Mouse (Mus musculus) erythroblast, adult 5-6 weeks (primary cell): Measurements from ENCODE around the gene Olfr399. TPM values are rescaled to one million over a fixed set of nuclear protein-coding genes. Genes with fewer than 3 reads are reported as not detected.

Source experiments
- ATAC-seq: replicated peaks from 2 replicates; pipeline ENCODE4 v1.8.0; 2016; ENCODE audit warnings: moderate number of reproducible peaks, mild to moderate bottlenecking, moderate TSS enrichment, inconsistent platforms; ENCODE audit not compliant: poor library complexity, low FRiP score, severe bottlenecking
- total RNA-seq, 2 experiments: library from RNA; stranded (forward) in 1 of 2; stranded (reverse) in 1 of 2; fragments of 150-400 nt in 1 of 2; fragments of 200-764, 138-1000 nt in 1 of 2; gene quantifications; 2 replicates each; pipeline versions ENCODE4 v1.2.3 to v1.2.4; 2015 to 2017; ENCODE audit warnings: low replicate concordance in 2 of 2

Gene Olfr399
- total RNA-seq (2015; ENCODE audit: low replicate concordance) (not detected in 2 replicates), total RNA-seq (2017; ENCODE audit: low replicate concordance) (not detected in 2 replicates)

GRCm38 (mm10) chr11:74056451-74056850, at the start of gene Olfr399, which contains the start of gene Olfr139:
TSS of gene Olfr399 (minus strand) at chr11:74056615.
TSS of gene Olfr139 (minus strand) at chr11:74056551.
- ATAC-seq = no peak

GRCm38 (mm10) chr11:74105066-74105465, 48.7 kb upstream of the Olfr399 start:
- ATAC-seq = no peak

- no peak for ATAC-seq
These were observed 45.1 kb upstream of the Olfr399 start for GRCm38 (mm10) chr11:74101507-74101906.

- no peak for ATAC-seq
These were observed 44.3 kb upstream of the Olfr399 start for GRCm38 (mm10) chr11:74100724-74101123.

GRCm38 (mm10) chr11:74069655-74070054, 13.2 kb upstream of the Olfr399 start, which contains the start of gene Zfp616:
TSS of gene Zfp616 (plus strand) at chr11:74069955.
- ATAC-seq = no peak

- ATAC-seq = no peak
These were observed 5.1 kb downstream of the Olfr399 start for GRCm38 (mm10) chr11:74051347-74051746.

Other genes with a start within 250 kb of the Olfr399 start
- not detected in 2 replicates for gene Olfr392, start 239.6 kb downstream of the Olfr399 start, total RNA-seq (2015; ENCODE audit: low replicate concordance)
- gene Olfr392, start 239.6 kb downstream of the Olfr399 start, total RNA-seq (2017; ENCODE audit: low replicate concordance) = 0.51 TPM in 1 of 2 replicates, not detected in the other
- gene Olfr393, start 205.2 kb downstream of the Olfr399 start, total RNA-seq (2015; ENCODE audit: low replicate concordance) = not detected in 2 replicates
- not detected in 2 replicates for gene Olfr393, start 205.2 kb downstream of the Olfr399 start, total RNA-seq (2017; ENCODE audit: low replicate concordance)
- gene Olfr394, start 165.8 kb downstream of the Olfr399 start, total RNA-seq (2015; ENCODE audit: low replicate concordance) = not detected in 2 replicates
- under 0.01 TPM in 1 of 2 replicates, not detected in the other for gene Olfr394, start 165.8 kb downstream of the Olfr399 start, total RNA-seq (2017; ENCODE audit: low replicate concordance)
- gene Olfr395, start 147.3 kb downstream of the Olfr399 start, total RNA-seq (2015; ENCODE audit: low replicate concordance) = not detected in 2 replicates
- not detected in 2 replicates for gene Olfr395, start 147.3 kb downstream of the Olfr399 start, total RNA-seq (2017; ENCODE audit: low replicate concordance)
- gene Olfr23, start 119.9 kb downstream of the Olfr399 start, total RNA-seq (2015; ENCODE audit: low replicate concordance) = not detected in 2 replicates
- gene Olfr23, start 119.9 kb downstream of the Olfr399 start, total RNA-seq (2017; ENCODE audit: low replicate concordance) = not detected in 2 replicates
- not detected in 2 replicates for gene Olfr397, start 95.8 kb downstream of the Olfr399 start, total RNA-seq (2015; ENCODE audit: low replicate concordance)
- 0.28 TPM in 1 of 2 replicates, not detected in the other for gene Olfr397, start 95.8 kb downstream of the Olfr399 start, total RNA-seq (2017; ENCODE audit: low replicate concordance)
- not detected in 2 replicates for gene Olfr398, start 66.2 kb downstream of the Olfr399 start, total RNA-seq (2015; ENCODE audit: low replicate concordance)
- not detected in 2 replicates for gene Olfr398, start 66.2 kb downstream of the Olfr399 start, total RNA-seq (2017; ENCODE audit: low replicate concordance)
- gene Olfr139, start 64 bp downstream of the Olfr399 start, total RNA-seq (2015; ENCODE audit: low replicate concordance) = not detected in 2 replicates
- gene Olfr139, start 64 bp downstream of the Olfr399 start, total RNA-seq (2017; ENCODE audit: low replicate concordance) = not detected in 2 replicates
- gene Zfp616, start 13.3 kb upstream of the Olfr399 start, total RNA-seq (2015; ENCODE audit: low replicate concordance) = not detected in 2 replicates
- gene Zfp616, start 13.3 kb upstream of the Olfr399 start, total RNA-seq (2017; ENCODE audit: low replicate concordance) = not detected in 2 replicates
- not detected in 2 replicates for gene Olfr401, start 57.1 kb upstream of the Olfr399 start, total RNA-seq (2015; ENCODE audit: low replicate concordance)
- gene Olfr401, start 57.1 kb upstream of the Olfr399 start, total RNA-seq (2017; ENCODE audit: low replicate concordance) = not detected in 2 replicates
- gene Olfr402, start 96.9 kb upstream of the Olfr399 start, total RNA-seq (2015; ENCODE audit: low replicate concordance) = not detected in 2 replicates
- gene Olfr402, start 96.9 kb upstream of the Olfr399 start, total RNA-seq (2017; ENCODE audit: low replicate concordance) = not detected in 2 replicates
- not detected in 2 replicates for gene Olfr403, start 129.6 kb upstream of the Olfr399 start, total RNA-seq (2015; ENCODE audit: low replicate concordance)
- gene Olfr403, start 129.6 kb upstream of the Olfr399 start, total RNA-seq (2017; ENCODE audit: low replicate concordance) = not detected in 2 replicates
- not detected in 2 replicates for gene Olfr43, start 154.8 kb upstream of the Olfr399 start, total RNA-seq (2015; ENCODE audit: low replicate concordance)
- gene Olfr43, start 154.8 kb upstream of the Olfr399 start, total RNA-seq (2017; ENCODE audit: low replicate concordance) = not detected in 2 replicates
- not detected in 2 replicates for gene Olfr406, start 203.2 kb upstream of the Olfr399 start, total RNA-seq (2015; ENCODE audit: low replicate concordance)
- gene Olfr406, start 203.2 kb upstream of the Olfr399 start, total RNA-seq (2017; ENCODE audit: low replicate concordance) = not detected in 2 replicates
- not detected in 2 replicates for gene Olfr59, start 227.1 kb upstream of the Olfr399 start, total RNA-seq (2015; ENCODE audit: low replicate concordance)
- not detected in 2 replicates for gene Olfr59, start 227.1 kb upstream of the Olfr399 start, total RNA-seq (2017; ENCODE audit: low replicate concordance)